Mouse (Mus musculus): ENCODE data around the gene Atrx.

The Atrx gene

DNA sequence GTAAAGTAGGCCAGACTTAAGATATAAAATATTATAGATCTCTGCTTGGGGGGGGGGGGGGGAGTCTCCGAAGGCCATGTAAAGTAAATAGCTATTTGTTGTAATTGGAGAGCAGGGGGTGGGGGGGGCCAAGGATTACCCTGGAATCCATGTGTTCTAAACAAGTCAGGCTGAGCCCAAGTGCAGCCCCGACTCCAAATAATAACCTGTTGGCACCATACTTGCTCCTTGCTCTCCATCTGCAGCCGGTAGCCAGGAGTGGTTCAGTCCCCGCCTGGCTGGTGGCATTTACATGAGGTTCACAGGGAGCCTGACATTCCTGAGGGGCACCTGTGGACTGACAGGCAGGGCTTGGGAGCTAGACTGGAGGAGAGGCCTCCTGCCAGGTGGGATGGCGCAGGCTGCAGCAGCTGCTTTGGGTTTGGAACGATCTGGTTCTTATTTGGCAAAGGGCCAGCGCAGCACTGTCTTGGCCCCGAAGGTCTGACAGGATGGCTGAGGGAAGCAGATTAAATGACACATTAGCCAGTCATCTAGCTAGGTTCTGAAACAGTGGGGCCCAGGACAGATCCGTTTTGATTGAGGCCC, 161.9 kb downstream of the Atrx start:
- no peak for DNase-seq

DNA sequence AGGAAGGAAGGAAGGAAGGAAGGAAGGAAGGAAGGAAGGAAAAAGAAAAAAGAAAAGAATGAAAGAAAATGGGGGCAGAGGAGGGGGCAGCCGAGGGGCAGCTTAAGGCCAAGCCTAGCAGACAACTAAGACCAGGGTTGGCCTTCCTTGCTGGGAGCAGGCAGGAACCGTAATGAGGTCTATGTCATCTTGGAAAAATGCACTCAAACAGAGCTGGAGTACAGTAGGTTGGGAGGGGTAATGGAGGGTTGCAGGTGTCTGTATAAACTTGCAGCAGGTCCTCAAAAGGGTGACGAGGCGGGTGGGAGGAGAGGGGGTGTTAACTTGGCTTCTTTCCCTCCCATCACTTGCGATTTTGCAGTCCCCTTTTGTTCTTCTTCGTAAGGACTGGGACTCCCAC, 163.2 kb downstream of the Atrx start:
- no peak for DNase-seq

DNA sequence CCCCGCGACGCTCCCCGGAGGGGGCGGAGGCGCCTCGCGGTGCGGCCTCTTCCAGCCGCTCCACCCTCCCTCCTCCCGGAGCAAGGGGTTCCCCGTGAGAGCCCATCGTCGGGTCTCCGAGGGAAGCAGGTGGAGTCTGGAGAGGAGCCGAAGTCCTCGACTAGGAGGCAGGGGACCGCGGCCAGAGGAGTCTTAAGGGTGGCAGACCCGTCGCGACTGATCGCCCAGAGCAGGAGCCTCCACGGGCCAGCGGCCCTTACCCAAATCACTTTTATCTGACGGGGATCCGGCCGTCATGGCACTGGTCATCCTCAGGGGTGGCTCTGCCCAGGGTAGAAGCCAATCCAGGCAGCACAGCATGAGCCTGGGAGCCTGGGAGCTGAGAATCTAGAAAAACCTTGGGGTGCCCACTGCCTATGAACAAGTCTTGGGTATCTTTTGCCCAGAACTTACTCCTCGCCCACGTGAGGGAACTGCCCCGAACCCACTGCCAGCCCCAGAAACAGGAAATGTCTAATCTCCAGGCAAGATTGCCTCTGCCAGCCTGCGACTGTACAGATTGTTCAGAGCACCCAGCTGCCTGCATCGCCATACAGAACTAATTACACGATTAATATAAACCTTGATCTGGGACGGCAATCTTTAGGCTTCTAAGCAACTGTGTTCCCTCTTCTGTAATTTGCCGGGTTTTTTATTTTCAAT, 164.0 kb downstream of the Atrx start:
- no peak for DNase-seq

DNA sequence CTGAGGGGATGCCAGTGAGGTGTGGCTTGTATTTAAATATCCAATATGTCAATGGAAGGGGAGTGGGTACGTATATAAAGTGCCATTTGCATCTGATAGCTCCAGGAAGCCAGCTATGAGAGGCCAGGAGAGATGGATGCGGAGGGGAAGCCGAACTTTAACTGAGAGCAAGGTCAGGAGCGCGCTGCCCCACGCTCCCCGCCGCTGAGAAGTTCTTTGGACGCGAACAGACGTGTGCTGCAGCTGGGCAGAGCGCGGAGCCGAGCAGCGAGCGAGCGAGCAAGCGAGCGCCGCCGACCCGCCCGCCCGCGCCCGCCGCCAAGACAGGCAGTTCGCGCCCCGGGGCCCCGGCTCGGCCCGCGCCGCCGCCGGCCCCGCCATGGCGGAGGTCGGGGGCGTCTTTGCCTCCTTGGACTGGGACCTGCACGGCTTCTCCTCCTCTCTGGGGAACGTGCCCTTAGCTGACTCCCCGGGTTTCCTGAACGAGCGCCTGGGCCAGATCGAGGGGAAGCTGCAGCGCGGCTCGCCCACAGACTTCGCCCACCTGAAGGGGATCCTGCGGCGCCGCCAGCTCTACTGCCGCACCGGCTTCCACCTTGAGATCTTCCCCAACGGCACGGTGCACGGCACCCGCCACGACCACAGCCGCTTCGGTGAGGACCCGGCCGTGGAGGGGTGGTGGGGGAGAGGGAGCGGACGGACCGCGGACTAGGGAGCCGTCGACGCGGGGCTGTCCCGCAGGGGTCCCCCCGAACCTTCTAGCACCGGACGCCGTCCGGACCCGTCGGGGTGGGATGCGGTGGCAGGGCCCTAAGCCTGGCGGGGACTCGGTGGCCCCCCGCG, 164.8 kb downstream of the Atrx start, which contains the start of gene Fgf16:
Gene Fgf16 (plus strand): TSS at position 118 of the 843 bp plus-strand sequence.
- no peak for DNase-seq

DNA sequence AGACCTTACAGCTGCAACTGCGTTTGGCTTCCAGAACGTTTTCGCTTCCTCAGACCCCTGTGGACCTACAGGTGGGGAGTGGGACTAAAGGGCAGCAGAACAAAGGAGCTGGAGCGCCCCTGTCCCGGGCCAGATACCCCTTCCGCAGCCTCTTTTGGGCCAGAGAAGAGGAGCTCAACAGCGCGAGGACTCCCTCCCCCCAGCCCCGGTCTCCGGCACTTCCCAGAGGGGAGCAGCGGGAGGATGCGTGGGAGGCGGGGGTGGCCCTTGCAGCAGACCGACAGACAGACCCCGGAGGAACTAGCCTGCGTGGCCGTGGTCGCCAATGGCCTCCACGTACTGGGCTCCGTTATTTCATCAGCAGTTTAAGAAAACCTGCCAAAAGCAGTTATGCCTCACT, 165.6 kb downstream of the Atrx start:
- no peak for DNase-seq

DNA sequence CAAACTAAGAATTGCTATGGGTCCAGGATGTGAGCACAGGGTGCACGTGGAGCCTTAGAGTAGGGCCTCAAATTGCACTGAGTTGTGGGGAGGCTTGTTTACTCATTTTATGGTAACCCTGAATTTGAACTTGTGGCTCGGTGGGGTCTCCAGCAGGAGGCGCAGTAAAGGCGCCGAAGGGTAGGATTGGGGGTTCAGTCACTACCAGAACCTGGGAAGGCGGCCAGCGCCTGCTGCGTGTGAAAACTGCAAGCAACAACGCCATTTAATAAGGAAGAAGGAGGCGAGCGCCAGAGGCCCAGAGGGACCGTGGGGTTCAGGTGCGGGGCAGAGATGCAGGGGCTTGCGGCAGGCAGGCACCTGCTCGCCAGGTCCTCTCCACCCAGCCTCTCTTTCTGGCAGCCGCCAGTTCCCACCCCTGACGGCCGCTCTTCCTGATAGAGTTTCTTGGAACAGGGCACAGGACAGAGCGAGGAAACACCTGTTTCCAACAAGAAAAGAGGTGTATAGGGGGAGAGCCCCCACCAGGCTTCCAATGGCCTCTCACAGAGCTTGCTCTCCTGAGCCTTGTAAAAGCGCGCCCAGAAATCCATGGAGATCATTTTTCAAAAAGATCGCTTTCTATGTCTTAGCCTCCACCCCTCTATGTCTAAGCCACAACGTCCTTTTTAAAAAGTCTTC, 166.2 kb downstream of the Atrx start:
- DNase-seq, result no peak
